Mouse (Mus musculus): ENCODE measurements at regions not wholly inside any gene's neighbourhood (a gene's known extent, or its start where the extent isn't known, plus 50 kb on each side); places are given as distances from the start of the nearest gene placed in this dataset.

GRCm38 (mm10) chr8:31314692-31315358 is 2113.7 kb upstream of the 5930422O12Rik start:
- DNase-seq: no peak

- peak; percentile 6 for DNase-seq
Measured at GRCm38 (mm10) chr8:31315359-31315705, 2113.2 kb upstream of the 5930422O12Rik start.

- DNase-seq: no peak
Measured at GRCm38 (mm10) chr8:31333545-31334297, 2094.8 kb upstream of the 5930422O12Rik start.

GRCm38 (mm10) chr8:31348504-31348903 is 2080.0 kb upstream of the 5930422O12Rik start:
- DNase-seq: no peak

DNA sequence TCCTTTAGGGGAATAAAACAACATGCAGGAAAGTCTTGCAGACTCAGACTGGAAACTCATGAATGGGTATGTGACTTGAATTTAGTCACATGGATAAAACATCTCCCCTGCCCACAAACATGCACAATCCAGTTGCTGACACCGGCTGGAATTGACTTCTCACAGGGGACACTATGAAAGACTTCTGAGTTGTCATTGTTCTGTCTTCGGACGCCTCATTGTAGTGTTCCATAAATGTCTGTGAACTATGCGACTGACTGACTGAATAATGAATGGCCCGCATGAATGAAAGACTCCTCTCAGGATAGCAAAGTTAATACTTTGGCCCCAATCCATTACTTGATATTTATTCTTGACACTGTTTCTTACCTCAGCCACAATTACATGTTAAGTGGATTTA is 2058.9 kb upstream of the 5930422O12Rik start:
- DNase-seq: no peak

- DNase-seq: no peak
Measured at GRCm38 (mm10) chr8:31370137-31371010, 2058.1 kb upstream of the 5930422O12Rik start.

GRCm38 (mm10) chr8:31371656-31372055 is 2056.9 kb upstream of the 5930422O12Rik start:
- no peak for DNase-seq

GRCm38 (mm10) chr8:31372397-31372796 is 2056.1 kb upstream of the 5930422O12Rik start:
- DNase-seq: no peak

DNA sequence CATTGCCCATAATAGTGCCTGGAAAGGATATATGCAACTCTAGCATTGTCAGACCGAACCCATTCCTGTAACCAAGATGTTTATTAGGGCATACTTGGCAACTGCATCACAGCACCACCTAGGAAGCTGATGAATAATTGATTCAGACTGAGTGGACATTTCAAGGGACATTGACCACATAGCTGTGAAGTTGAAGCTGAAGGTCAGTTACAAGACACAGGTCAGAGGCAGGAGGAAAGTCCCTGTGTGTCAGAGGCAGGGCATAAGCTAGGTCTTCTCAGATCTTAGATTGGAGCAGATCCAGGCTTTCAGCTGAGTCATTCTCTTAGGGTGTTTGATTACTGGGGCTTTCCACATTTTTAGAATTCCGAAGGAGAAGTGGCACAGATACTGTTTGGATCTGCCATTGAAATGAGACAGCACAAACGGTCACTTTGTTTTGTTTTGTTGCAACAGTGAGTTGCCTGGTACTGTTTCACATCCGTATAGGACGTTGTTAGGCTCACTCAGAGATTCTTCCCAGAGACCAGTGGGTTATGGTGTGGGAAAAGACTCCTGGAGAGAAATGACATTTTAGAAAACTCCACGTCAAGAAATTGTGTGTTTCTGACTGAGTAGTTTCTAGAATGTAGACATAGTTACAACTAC is 2055.2 kb upstream of the 5930422O12Rik start:
- peak; percentile 14 for DNase-seq

DNA sequence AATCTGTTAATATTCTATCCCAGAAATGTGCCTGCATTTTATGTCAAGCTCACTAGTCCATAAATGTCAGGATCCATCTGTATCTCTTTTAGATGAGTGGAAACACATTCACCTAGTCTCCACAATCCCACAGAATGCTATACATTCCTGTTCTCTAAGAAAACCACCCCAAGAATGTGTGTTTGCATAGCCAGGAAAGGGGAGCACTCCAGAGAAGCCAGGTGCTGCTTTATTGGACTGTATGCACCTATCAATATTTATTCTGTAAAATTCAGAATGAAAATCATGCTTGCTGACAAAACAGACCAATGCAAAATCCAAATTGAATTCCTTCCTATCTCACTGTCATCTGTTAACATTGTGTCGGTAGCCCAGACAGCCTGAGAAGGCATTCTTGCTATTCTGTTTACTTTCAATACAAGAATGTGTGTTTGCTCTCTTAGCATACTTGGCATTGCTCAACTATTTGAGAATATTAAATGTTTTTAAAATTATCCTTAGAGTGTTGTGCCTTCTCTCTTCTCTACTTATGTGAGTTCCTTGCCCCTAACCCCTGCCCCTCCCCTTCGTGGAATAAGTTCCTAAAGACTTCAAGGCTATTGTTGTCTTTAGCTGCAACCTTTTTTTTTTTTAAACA is 2050.7 kb upstream of the 5930422O12Rik start:
- no peak for DNase-seq

- no peak for DNase-seq
Measured at GRCm38 (mm10) chr8:31404811-31405210, 2023.7 kb upstream of the 5930422O12Rik start.

- DNase-seq: no peak
Measured at GRCm38 (mm10) chr8:31422241-31422640, 2006.3 kb upstream of the 5930422O12Rik start.

DNA sequence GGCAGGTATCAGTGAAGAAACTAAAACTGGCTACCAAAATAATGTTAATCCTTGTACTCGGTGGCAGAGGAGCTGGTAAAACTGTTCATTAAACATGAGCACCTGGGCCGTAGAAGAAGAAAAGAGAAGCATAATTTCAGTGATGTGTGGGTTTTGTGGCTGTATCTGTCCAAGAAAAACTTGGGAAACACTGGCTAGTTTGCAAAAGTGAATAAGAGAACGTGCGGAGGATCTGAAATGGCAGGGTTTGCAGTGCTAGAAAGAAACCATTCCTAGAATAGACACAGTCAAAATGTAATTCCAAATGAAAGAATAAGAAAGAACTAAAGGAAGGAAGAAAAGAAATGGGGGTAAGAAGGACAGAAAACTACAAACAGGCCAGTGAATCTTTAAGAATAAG is 2000.8 kb upstream of the 5930422O12Rik start:
- DNase-seq: no peak

DNA sequence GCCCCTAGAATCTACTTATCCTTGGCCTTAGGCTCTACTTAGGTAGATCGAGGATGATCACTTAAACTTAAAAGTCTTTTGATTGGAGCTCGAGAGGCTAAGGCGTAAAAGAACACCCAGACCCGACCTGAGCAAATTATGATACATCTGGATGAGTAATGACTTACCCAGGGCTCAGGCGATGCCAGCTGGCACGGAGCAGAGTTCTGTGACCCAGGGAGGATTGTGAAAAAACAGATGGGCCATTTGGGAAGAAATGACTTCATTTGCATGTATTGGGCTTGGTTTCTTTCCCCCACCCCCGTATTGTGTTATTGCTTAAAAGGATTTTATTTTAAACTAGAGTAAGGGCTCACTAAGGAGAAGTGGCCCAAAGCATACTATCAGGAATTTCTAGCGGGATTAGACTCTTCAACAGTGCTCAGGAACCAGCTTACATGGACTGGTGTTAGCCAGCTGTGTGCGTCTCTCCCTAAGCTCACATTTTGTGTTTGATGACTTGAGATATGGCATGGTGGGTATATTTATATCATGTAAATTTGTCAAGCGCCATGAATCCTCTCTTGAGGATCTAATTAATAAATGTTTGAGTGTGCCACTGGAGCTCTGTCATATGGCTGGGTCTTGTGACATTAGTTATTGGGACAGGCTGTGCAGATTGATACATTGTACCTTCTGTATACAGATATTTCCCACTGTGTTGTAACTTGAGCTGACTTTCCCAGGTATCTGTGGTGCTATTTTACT is 1991.9 kb upstream of the 5930422O12Rik start:
- no peak for DNase-seq

DNA sequence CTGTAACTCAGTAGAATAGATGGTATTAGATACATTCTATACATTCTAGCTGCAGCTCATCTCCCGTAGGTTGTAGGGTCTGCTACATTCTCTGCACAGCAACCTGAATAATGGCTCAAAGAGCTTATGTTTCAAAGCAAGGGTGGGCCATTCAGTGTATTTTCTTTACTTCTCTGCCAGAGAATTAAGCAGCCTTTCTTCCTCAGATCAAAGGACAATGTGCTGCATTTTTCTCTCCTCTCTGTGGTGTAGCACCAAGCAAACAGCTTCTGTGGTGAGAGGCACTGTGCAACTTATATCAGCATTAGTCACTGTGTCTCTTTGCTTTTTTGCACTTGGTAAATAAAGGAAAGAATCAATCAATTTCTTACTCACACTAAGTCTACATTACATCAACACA is 1983.7 kb upstream of the 5930422O12Rik start:
- DNase-seq: no peak

GRCm38 (mm10) chr8:31447984-31448383 is 1980.5 kb upstream of the 5930422O12Rik start:
- no peak for DNase-seq

DNA sequence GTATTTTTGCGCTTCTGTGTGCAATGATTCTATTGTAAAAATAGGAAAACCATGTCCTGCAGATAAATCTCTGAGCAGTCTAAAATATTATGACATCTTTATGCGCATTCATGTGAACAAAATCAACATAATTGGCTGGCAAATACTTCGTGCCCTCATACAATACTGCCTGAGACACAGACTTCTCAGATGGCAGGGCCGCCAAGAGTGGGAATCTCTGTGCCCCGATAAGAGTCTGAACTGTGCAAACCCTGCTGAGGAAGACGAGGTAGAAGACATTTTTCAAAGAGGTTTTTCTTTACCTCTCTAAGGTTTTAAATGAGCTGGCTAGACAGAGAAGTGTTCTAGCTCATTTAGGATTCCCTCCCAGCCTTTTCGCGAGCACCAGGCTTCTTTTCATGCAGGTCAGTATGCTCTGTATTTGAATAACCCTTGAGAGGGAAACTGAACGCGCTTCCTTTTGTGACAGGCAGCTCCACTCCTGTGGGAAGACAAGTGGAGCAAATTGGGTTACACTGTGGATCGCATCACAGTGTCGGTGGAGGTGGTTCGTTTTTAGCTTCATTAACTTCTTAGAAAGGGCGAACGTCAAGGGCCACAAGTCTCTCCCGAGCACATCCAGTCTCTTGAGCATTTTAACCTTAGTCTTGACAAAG is 1973.6 kb upstream of the 5930422O12Rik start:
- no peak for DNase-seq

DNA sequence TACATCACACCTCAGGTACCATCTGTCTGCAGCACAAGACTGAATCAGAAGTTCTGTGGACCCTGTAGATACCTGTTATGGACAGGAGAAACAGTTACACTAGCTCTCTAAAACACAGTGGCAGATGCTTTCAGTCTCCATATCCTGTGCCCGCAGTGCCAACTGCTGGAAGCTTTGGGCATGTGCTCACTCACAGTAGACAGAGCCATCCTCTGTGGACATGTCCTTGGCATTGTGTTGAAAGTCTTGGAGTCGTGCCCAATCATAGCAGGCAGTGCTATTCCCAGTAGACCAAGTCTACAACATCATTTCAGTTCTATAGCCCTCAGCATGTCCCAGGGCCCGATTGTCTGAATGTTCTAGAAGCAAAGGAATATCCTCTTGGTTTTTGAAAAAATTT is 1968.2 kb upstream of the 5930422O12Rik start:
- no peak for DNase-seq

All from kidney, postnatal 14 days (tissue).